Mouse (Mus musculus) hindbrain, postnatal 0 days (tissue): Measurements from ENCODE around the gene Wdr25. TPM values are rescaled to one million over a fixed set of nuclear protein-coding genes. Genes with fewer than 3 reads are reported as not detected.
A peak's percentile ranks its signal among the peaks of the same experiment; 100 is the strongest.

Experiments
- ATAC-seq: fragments of 200-750 bp; cut with Nextera tagmentation; 2 replicates; pipeline ENCODE4 v1.8.0; 2017; ENCODE audit warnings: mild to moderate bottlenecking, moderate TSS enrichment, moderate library complexity
- DNase-seq: peaks from one replicate; pipeline ENCODE4 v3.0.0-alpha.2; 2015; ENCODE audit warnings: low spot score
- H3K27ac ChIP-seq: fragments of 300-500 bp; sonication (generic); 2 replicates; pipeline ENCODE4 v1.5.1; 2014; ENCODE audit warnings: mild to moderate bottlenecking
- H3K27me3 ChIP-seq: fragments of 300-500 bp; sonication (generic); 2 replicates; pipeline ENCODE4 v1.6.1; 2014; ENCODE audit warnings: low read length, mixed read lengths; ENCODE audit not compliant: insufficient read depth
- H3K36me3 ChIP-seq: fragments of 300-500 bp; sonication (generic); 2 replicates; pipeline ENCODE4 v1.6.1; 2014; ENCODE audit warnings: low read length, mixed read lengths; ENCODE audit not compliant: insufficient read depth
- H3K4me1 ChIP-seq: fragments of 300-500 bp; sonication (generic); 2 replicates; pipeline ENCODE4 v1.6.1; 2014; ENCODE audit warnings: antibody characterized with exemption, low read length, mixed read lengths; ENCODE audit not compliant: insufficient read depth
- H3K4me2 ChIP-seq: fragments of 300-500 bp; sonication (generic); 2 replicates; pipeline ENCODE4 v1.6.1; 2014; ENCODE audit warnings: low read depth, mild to moderate bottlenecking, low read length, moderate library complexity, mixed read lengths
- H3K4me3 ChIP-seq: fragments of 300-500 bp; sonication (generic); 2 replicates; pipeline ENCODE4 v1.5.1; 2014; ENCODE audit warnings: low read length
- H3K9ac ChIP-seq: fragments of 300-500 bp; sonication (generic); replicated peaks from 2 replicates; pipeline ENCODE4 v1.6.1; 2014; ENCODE audit warnings: mild to moderate bottlenecking, low read length, moderate library complexity, mixed read lengths
- H3K9me3 ChIP-seq: fragments of 300-500 bp; sonication (generic); 2 replicates; pipeline ENCODE4 v1.6.1; 2016; ENCODE audit warnings: low read length, mixed read lengths
- CTCF ChIP-seq: IDR thresholded peaks from 2 replicates; pipeline ENCODE4 v1.5.1; 2016; ENCODE audit warnings: antibody characterized with exemption, control low read depth, low read depth
- WGBS: fragments of 180-500 bp; shearing (Covaris S2); extraction: QIAGEN DNeasy Blood & Tissue Kit; methylation state at CpG from one replicate; pipeline ENCODE4 v1.1.7; 2014; 5-methylcytosine and 5-hydroxymethylcytosine counted together
- polyA plus RNA-seq: library from polyadenylated mRNA; unstranded; fragments of >200 nt; fragmentation: Nextera tagmentation; extraction: Ambion mirVana; gene quantifications from 2 replicates; pipeline ENCODE4 v1.2.1, GENCODE M21; 2015
- total RNA-seq: library from RNA; depleted of rRNA; stranded (reverse); fragments of >200 nt; gene quantifications from 2 replicates; pipeline ENCODE4 v1.2.3, GENCODE M21; 2014

Gene Wdr25
- total and polyA plus RNA-seq, 2 experiments from 2014 or later = 4.7 to 5.8 TPM

GRCm38 (mm10) chr12:108915893-108916292 is 22.5 kb downstream of the Wdr25 start:
- TF ChIP-seq CTCF = no peak
- Histone ChIP-seq H3K4me3 (no peak overlapping the region), H3K4me2 (no peak overlapping the region), H3K9ac (no peak overlapping the region), H3K9me3 (no peaks in the 10 kb centered on the region), H3K4me1 (peaks cover 23% of the 10 kb centered on the region), H3K27ac (no peak overlapping the region), H3K36me3 (no peaks in the 10 kb centered on the region), H3K27me3 (no peaks in the 10 kb centered on the region)
- WGBS = 5% methylated on average over 6 of the region's 6 CpGs
- DNase-seq = peak; percentile 83
- peak; percentile 83 for ATAC-seq

- 26% methylated on average over 7 of the region's 7 CpGs for WGBS
- H3K27ac ChIP-seq = no peak overlapping the region
- H3K9ac ChIP-seq = no peak overlapping the region
- no peak overlapping the region for H3K4me2 ChIP-seq
- peak; percentile 13; the same call in 1 of the 2 replicates for TF ChIP-seq CTCF
- ATAC-seq (peak; percentile 46), DNase-seq (peak; percentile 73)
- peaks cover 23% of the 10 kb centered on the region for H3K4me1 ChIP-seq
- H3K9me3 ChIP-seq = no peaks in the 10 kb centered on the region
- no peak overlapping the region for H3K4me3 ChIP-seq
- H3K36me3 ChIP-seq = no peaks in the 10 kb centered on the region
- H3K27me3 ChIP-seq = no peaks in the 10 kb centered on the region
Measured at GRCm38 (mm10) chr12:108916447-108917042, 23.1 kb downstream of the Wdr25 start.

- H3K4me1 ChIP-seq = peaks cover 23% of the 10 kb centered on the region
- H3K4me2 ChIP-seq = no peak overlapping the region
- no peak overlapping the region for H3K9ac ChIP-seq
- no peaks in the 10 kb centered on the region for H3K27me3 ChIP-seq
- H3K4me3 ChIP-seq = no peak overlapping the region
- no peak for ATAC-seq
- no peak for DNase-seq
- H3K36me3 ChIP-seq = no peaks in the 10 kb centered on the region
- no peak for TF ChIP-seq CTCF
- H3K27ac ChIP-seq = no peak overlapping the region
- H3K9me3 ChIP-seq = no peaks in the 10 kb centered on the region
- 28% methylated on average over 9 of the region's 9 CpGs for whole genome bisulfite sequencing
Measured at GRCm38 (mm10) chr12:108917509-108917908, 24.1 kb downstream of the Wdr25 start.

GRCm38 (mm10) chr12:108918753-108919152 is 25.3 kb downstream of the Wdr25 start:
- Histone ChIP-seq H3K4me3 (no peak overlapping the region), H3K36me3 (no peaks in the 10 kb centered on the region), H3K4me1 (peaks cover 19% of the 10 kb centered on the region), H3K9me3 (no peaks in the 10 kb centered on the region), H3K4me2 (no peak overlapping the region), H3K27me3 (no peaks in the 10 kb centered on the region), H3K27ac (no peak overlapping the region), H3K9ac (no peak overlapping the region)
- ATAC-seq (no peak), DNase-seq (no peak)
- TF ChIP-seq CTCF = no peak
- 44% methylated on average over 4 of the region's 4 CpGs for WGBS

- Histone ChIP-seq H3K4me2 (no peak overlapping the region), H3K9ac (no peak overlapping the region), H3K4me1 (0 out of 2 replicates have a peak, but pooled peaks cover 2% of the 10 kb centered on the region), H3K27ac (no peak overlapping the region), H3K4me3 (no peak overlapping the region), H3K27me3 (no peaks in the 10 kb centered on the region), H3K9me3 (no peaks in the 10 kb centered on the region), H3K36me3 (no peaks in the 10 kb centered on the region)
- no peak for TF ChIP-seq CTCF
- no peak for DNase-seq
- ATAC-seq = no peak
- 47% methylated on average over 9 of the region's 11 CpGs for WGBS
Measured at GRCm38 (mm10) chr12:108926606-108927111, 33.2 kb downstream of the Wdr25 start.

- 72% methylated on average over 2 of the region's 2 CpGs for WGBS
- H3K27ac ChIP-seq = no peak overlapping the region
Measured at GRCm38 (mm10) chr12:108928249-108928648, 34.8 kb downstream of the Wdr25 start.

GRCm38 (mm10) chr12:108929475-108929874 is 36.0 kb downstream of the Wdr25 start:
- H3K4me2 ChIP-seq = no peak overlapping the region

More at GRCm38 (mm10) chr12:108928249-108928648, 34.8 kb downstream of the Wdr25 start:
- no peak for ATAC-seq
- Histone ChIP-seq H3K4me3 (no peak overlapping the region), H3K4me2 (no peak overlapping the region), H3K9me3 (no peaks in the 10 kb centered on the region), H3K9ac (no peak overlapping the region), H3K4me1 (0 out of 2 replicates have a peak, but pooled peaks cover 5% of the 10 kb centered on the region), H3K36me3 (no peaks in the 10 kb centered on the region), H3K27me3 (no peaks in the 10 kb centered on the region)
- no peak for DNase-seq
- TF ChIP-seq CTCF = no peak

More at GRCm38 (mm10) chr12:108929475-108929874, 36.0 kb downstream of the Wdr25 start:
- 68% methylated on average over 3 of the region's 3 CpGs for WGBS
- DNase-seq = no peak
- Histone ChIP-seq H3K36me3 (no peaks in the 10 kb centered on the region), H3K4me3 (no peak overlapping the region), H3K9me3 (no peaks in the 10 kb centered on the region), H3K4me1 (0 out of 2 replicates have a peak, but pooled peaks cover 5% of the 10 kb centered on the region), H3K27me3 (no peaks in the 10 kb centered on the region), H3K9ac (no peak overlapping the region), H3K27ac (no peak overlapping the region)
- TF ChIP-seq CTCF = no peak
- ATAC-seq = no peak
